Mouse (Mus musculus) kidney, adult 2 months (tissue): ENCODE data around the gene Mmgt1.

Experiments
- CTCF ChIP-seq: fragments of 200-500 bp; conservative IDR thresholded peaks from 2 replicates; pipeline ENCODE4 v1.5.1; 2011; ENCODE audit warnings: low read depth, mild to moderate bottlenecking, control low read depth, low read length, moderate library complexity, mixed read lengths; ENCODE audit not compliant: insufficient read depth, insufficient read length
- POLR2A ChIP-seq: fragments of 200-500 bp; IDR thresholded peaks from one replicate; pipeline ENCODE4 v1.6.1; 2011; ENCODE audit warnings: low read depth, low read length, control low read depth

GRCm38 (mm10) chrX:56609285-56609622 is 11.4 kb upstream of the Mmgt1 start:
- TF ChIP-seq CTCF (no peak), POLR2A (no peak)
